Mouse (Mus musculus) hindbrain, postnatal 0 days (tissue): ENCODE measurements at regions not wholly inside any gene's neighbourhood (a gene's known extent, or its start where the extent isn't known, plus 50 kb on each side); places are given as distances from the start of the nearest gene placed in this dataset.

ENCODE experiments used
- ATAC-seq: fragments of 200-750 bp; cut with Nextera tagmentation; 2 replicates; pipeline ENCODE4 v1.8.0; 2017; ENCODE audit warnings: mild to moderate bottlenecking, moderate TSS enrichment, moderate library complexity
- DNase-seq: peaks from one replicate; pipeline ENCODE4 v3.0.0-alpha.2; 2015; ENCODE audit warnings: low spot score
- H3K27ac ChIP-seq: fragments of 300-500 bp; sonication (generic); 2 replicates; pipeline ENCODE4 v1.5.1; 2014; ENCODE audit warnings: mild to moderate bottlenecking
- H3K27me3 ChIP-seq: fragments of 300-500 bp; sonication (generic); 2 replicates; pipeline ENCODE4 v1.6.1; 2014; ENCODE audit warnings: low read length, mixed read lengths; ENCODE audit not compliant: insufficient read depth
- H3K36me3 ChIP-seq: fragments of 300-500 bp; sonication (generic); 2 replicates; pipeline ENCODE4 v1.6.1; 2014; ENCODE audit warnings: low read length, mixed read lengths; ENCODE audit not compliant: insufficient read depth
- H3K4me1 ChIP-seq: fragments of 300-500 bp; sonication (generic); 2 replicates; pipeline ENCODE4 v1.6.1; 2014; ENCODE audit warnings: antibody characterized with exemption, low read length, mixed read lengths; ENCODE audit not compliant: insufficient read depth
- H3K4me2 ChIP-seq: fragments of 300-500 bp; sonication (generic); 2 replicates; pipeline ENCODE4 v1.6.1; 2014; ENCODE audit warnings: low read depth, mild to moderate bottlenecking, low read length, moderate library complexity, mixed read lengths
- H3K4me3 ChIP-seq: fragments of 300-500 bp; sonication (generic); 2 replicates; pipeline ENCODE4 v1.5.1; 2014; ENCODE audit warnings: low read length
- H3K9ac ChIP-seq: fragments of 300-500 bp; sonication (generic); replicated peaks from 2 replicates; pipeline ENCODE4 v1.6.1; 2014; ENCODE audit warnings: mild to moderate bottlenecking, low read length, moderate library complexity, mixed read lengths
- H3K9me3 ChIP-seq: fragments of 300-500 bp; sonication (generic); 2 replicates; pipeline ENCODE4 v1.6.1; 2016; ENCODE audit warnings: low read length, mixed read lengths
- CTCF ChIP-seq: IDR thresholded peaks from 2 replicates; pipeline ENCODE4 v1.5.1; 2016; ENCODE audit warnings: antibody characterized with exemption, control low read depth, low read depth
- WGBS: fragments of 180-500 bp; shearing (Covaris S2); extraction: QIAGEN DNeasy Blood & Tissue Kit; methylation state at CpG from one replicate; pipeline ENCODE4 v1.1.7; 2014; 5-methylcytosine and 5-hydroxymethylcytosine counted together

DNA sequence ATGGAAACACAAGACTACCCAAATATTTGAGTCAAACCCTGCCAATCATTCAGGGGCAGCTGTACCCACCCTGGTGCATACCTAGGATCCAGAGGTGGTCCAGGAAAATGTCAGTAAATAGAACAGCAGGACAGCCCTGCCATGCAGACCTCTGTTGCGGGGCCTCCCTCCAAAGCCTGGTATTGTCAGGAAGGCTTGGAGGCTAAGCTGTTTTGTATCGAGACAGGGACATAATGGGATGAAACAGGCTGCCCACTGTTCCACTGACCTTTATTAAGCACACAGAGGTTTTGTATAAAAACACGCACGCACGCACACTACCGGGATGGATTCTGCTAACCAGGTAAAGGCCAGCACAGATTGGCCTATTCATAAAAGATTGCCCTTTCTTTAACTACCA, 155.8 kb upstream of the Mast4 start:
- ATAC-seq (no peak), DNase-seq (no peak)
- Histone ChIP-seq H3K27me3 (no peaks in the 10 kb centered on the region), H3K4me1 (no peaks in the 10 kb centered on the region), H3K27ac (no peak overlapping the region), H3K4me2 (no peak overlapping the region), H3K4me3 (no peak overlapping the region), H3K9me3 (no peaks in the 10 kb centered on the region), H3K9ac (no peak overlapping the region), H3K36me3 (no peaks in the 10 kb centered on the region)
- TF ChIP-seq CTCF: no peak
- WGBS: 40% methylated on average over 6 of the region's 6 CpGs

- Histone ChIP-seq H3K27ac (no peak overlapping the region), H3K4me1 (no peaks in the 10 kb centered on the region), H3K36me3 (no peaks in the 10 kb centered on the region), H3K4me3 (no peak overlapping the region), H3K9me3 (no peaks in the 10 kb centered on the region), H3K9ac (no peak overlapping the region), H3K4me2 (no peak overlapping the region), H3K27me3 (no peaks in the 10 kb centered on the region)
- ATAC-seq (no peak), DNase-seq (no peak)
- 53% methylated on average over 5 of the region's 5 CpGs for WGBS
- TF ChIP-seq CTCF: no peak
Observed at GRCm38 (mm10) chr13:103484092-103484491, 149.8 kb upstream of the Mast4 start.

DNA sequence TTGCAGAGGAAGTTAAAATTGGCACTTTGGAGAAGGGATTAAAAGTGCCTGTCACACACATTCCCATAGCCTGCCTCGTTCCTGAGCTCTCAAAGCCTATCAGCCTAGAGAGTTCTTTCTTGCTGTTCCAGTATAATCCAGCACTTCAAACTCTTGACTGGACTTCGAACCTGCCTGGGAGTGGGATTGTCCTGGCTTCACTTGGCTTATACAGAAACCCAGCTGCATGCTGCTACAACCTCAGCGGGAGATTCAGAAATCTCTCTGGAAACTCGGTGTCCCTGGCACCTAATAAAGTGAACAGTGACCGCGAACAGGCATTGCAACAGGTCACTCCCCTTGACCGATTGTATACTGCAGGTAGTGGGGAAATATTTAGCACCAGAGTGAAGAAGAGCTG, 149.1 kb upstream of the Mast4 start:
- Histone ChIP-seq H3K4me3 (no peak overlapping the region), H3K27ac (no peak overlapping the region), H3K4me1 (no peaks in the 10 kb centered on the region), H3K4me2 (no peak overlapping the region), H3K36me3 (no peaks in the 10 kb centered on the region), H3K9me3 (no peaks in the 10 kb centered on the region), H3K27me3 (no peaks in the 10 kb centered on the region), H3K9ac (no peak overlapping the region)
- no peak for TF ChIP-seq CTCF
- DNase-seq: no peak
- WGBS: 66% methylated on average over 7 of the region's 7 CpGs
- no peak for ATAC-seq

DNA sequence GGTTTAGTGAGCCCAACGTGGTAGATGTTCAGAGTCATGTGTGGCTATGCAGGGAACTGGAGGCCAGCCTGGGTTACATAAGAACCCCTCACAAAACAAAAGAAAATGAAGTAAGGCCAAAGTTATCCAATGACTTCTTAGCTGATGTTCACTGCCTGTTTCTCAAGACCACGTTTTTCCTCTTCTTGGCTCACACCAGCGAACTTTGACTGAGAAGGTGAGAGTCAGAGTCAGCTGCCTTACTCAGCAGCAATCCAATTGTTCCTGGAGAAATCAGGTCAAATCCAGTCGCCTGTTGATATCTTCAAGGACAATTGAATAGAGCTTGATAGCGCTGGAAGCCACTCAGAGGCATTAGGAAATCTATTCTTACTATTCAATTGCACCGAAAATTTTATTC, 142.0 kb upstream of the Mast4 start:
- 80% methylated on average over 6 of the region's 6 CpGs for WGBS
- no peaks in the 10 kb centered on the region for H3K27me3 ChIP-seq
- H3K27ac ChIP-seq: no peak overlapping the region
- H3K4me2 ChIP-seq: no peak overlapping the region
- no peak overlapping the region for H3K9ac ChIP-seq
- no peaks in the 10 kb centered on the region for H3K4me1 ChIP-seq
- H3K36me3 ChIP-seq: no peaks in the 10 kb centered on the region
- H3K4me3 ChIP-seq: no peak overlapping the region
- no peaks in the 10 kb centered on the region for H3K9me3 ChIP-seq
- TF ChIP-seq CTCF: no peak
- ATAC-seq (no peak), DNase-seq (no peak)

DNA sequence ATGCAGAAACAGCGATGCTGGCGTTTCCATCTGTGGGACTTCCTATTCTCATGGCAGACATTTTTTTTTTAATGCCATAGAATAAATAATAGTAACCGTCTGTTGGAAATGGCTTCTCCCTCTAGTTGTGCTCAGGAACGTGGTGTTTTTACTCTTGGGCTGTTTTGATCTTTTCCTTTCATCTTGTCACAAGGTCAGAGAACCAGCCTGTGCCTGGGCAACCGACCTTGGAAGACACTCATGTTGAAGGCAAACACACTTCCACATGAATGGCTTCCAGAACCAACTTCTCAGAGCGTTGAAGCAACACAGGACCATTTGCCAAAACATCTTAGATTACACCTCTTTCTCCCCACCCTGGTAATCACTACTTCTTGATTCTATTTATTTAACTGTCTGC, 137.9 kb upstream of the Mast4 start:
- Histone ChIP-seq H3K4me3 (no peak overlapping the region), H3K36me3 (no peaks in the 10 kb centered on the region), H3K9me3 (no peaks in the 10 kb centered on the region), H3K4me2 (no peak overlapping the region), H3K9ac (no peak overlapping the region), H3K27ac (no peak overlapping the region), H3K27me3 (no peaks in the 10 kb centered on the region), H3K4me1 (no peaks in the 10 kb centered on the region)
- ATAC-seq (no peak), DNase-seq (no peak)
- WGBS: 67% methylated on average over 6 of the region's 6 CpGs
- no peak for TF ChIP-seq CTCF

GRCm38 (mm10) chr13:103470141-103470540, 135.8 kb upstream of the Mast4 start:
- H3K36me3 ChIP-seq: no peaks in the 10 kb centered on the region
- no peak overlapping the region for H3K27ac ChIP-seq
- TF ChIP-seq CTCF: no peak
- no peak overlapping the region for H3K4me2 ChIP-seq
- no peaks in the 10 kb centered on the region for H3K4me1 ChIP-seq
- no peak overlapping the region for H3K4me3 ChIP-seq
- no peaks in the 10 kb centered on the region for H3K9me3 ChIP-seq
- no peak overlapping the region for H3K9ac ChIP-seq
- no peaks in the 10 kb centered on the region for H3K27me3 ChIP-seq
- ATAC-seq: no peak
- 62% methylated on average over 6 of the region's 6 CpGs for whole genome bisulfite sequencing
- no peak for DNase-seq

- no peak overlapping the region for H3K4me2 ChIP-seq
- H3K4me3 ChIP-seq: no peak overlapping the region
- H3K36me3 ChIP-seq: no peaks in the 10 kb centered on the region
- no peaks in the 10 kb centered on the region for H3K9me3 ChIP-seq
- no peaks in the 10 kb centered on the region for H3K4me1 ChIP-seq
- H3K27me3 ChIP-seq: no peaks in the 10 kb centered on the region
- no peak overlapping the region for H3K27ac ChIP-seq
- DNase-seq (no peak), ATAC-seq (no peak)
- 70% methylated on average over 4 of the region's 4 CpGs for WGBS
- no peak overlapping the region for H3K9ac ChIP-seq
- TF ChIP-seq CTCF: no peak
Observed at GRCm38 (mm10) chr13:103460499-103460898, 126.2 kb upstream of the Mast4 start.
